9 mouse cellular contexts compared by ENCODE assay signal in the genomic region with DNA sequence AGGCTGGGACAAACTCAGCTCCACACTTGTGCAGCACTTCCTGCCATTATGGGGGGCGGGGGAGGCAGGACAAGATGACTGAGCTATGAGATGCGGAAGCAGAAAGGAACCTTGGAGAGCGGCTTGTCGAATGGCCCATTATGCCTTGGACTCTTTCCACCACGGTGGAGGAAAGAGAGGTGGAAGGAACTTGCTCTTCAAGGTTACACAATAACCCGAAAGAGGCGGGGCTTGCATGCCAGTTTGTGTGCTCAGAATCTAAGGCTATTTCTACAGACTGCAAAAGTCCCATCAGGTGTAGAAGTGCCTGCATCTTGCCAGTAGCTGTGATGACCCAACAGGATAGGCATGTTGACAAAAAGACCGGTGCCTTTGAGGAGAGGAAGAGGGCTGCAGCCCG.
DNase-seq lines count a peak whose midpoint lies in the region; ATAC-seq lines count a peak whose summit lies in the region.
"Had no signal": no experiment of that assay in that cellular context is flagged by ENCODE, and none has a peak within 500 bp of the region (broad histone marks: within the 10 kb centered on the region; RNA-seq: fewer than 3 reads in every experiment).

No protein-coding gene starts in this region.

- no peaks in the 10 kb centered on the region for H3K9me3 ChIP-seq in forebrain, embryonic 15.5 days
- no peaks in the 10 kb centered on the region for H3K9me3 ChIP-seq in forebrain, embryonic 11.5 days (ENCODE audit: control insufficient read depth, low read length)
- no peaks in the 10 kb centered on the region for H3K9me3 ChIP-seq in midbrain, embryonic 13.5 days
- H3K9me3 ChIP-seq in midbrain, embryonic 16.5 days (replicated peaks; ENCODE audit: control insufficient read depth, low read length, poor library complexity, severe bottlenecking) = no peaks in the 10 kb centered on the region

- DNase-seq in forebrain, embryonic 11.5 days (ENCODE audit: low spot score) = no peak
- DNase-seq in urinary bladder, postnatal 36 days (ENCODE audit: low spot score in 2 of 2) = peak; percentile 27 to 52
- no peak for DNase-seq in urinary bladder, adult 2 months (ENCODE audit: low spot score)
- peak; percentile 37 for DNase-seq in large intestine, adult 2 months (ENCODE audit: low read depth, low spot score)
- DNase-seq in frontal cortex, postnatal 14 days (ENCODE audit: low spot score in 2 of 2) = no peak
- DNase-seq: cerebellum, adult 9-11 months had no signal

- H3K4me2 ChIP-seq in forebrain, embryonic 15.5 days (replicated peaks) = no peak overlapping the region
- no peak overlapping the region for H3K4me2 ChIP-seq in forebrain, embryonic 11.5 days (ENCODE audit: low read depth, low read length, severe bottlenecking)
- no peak overlapping the region for H3K4me2 ChIP-seq in midbrain, embryonic 13.5 days (replicated peaks)
- H3K4me2 ChIP-seq in midbrain, embryonic 16.5 days (ENCODE audit: low read length) = no peak overlapping the region

- no peaks in the 10 kb centered on the region for H3K27me3 ChIP-seq in forebrain, embryonic 15.5 days
- no peaks in the 10 kb centered on the region for H3K27me3 ChIP-seq in forebrain, embryonic 11.5 days (ENCODE audit: control insufficient read depth, insufficient read depth, low read length)
- H3K27me3 ChIP-seq in midbrain, embryonic 13.5 days = no peaks in the 10 kb centered on the region
- no peaks in the 10 kb centered on the region for H3K27me3 ChIP-seq in midbrain, embryonic 16.5 days (ENCODE audit: control insufficient read depth, insufficient read depth, low read depth, low read length)

- H3K27ac ChIP-seq in forebrain, embryonic 15.5 days (replicated peaks) = peak overlapping the region; percentile 71
- H3K27ac ChIP-seq in forebrain, embryonic 11.5 days (ENCODE audit: low read depth, low read length) = no peak overlapping the region
- no peak overlapping the region for H3K27ac ChIP-seq in midbrain, embryonic 13.5 days
- H3K27ac ChIP-seq in midbrain, embryonic 16.5 days (ENCODE audit: low read length) = no peak overlapping the region

- no peak for ATAC-seq in forebrain, embryonic 15.5 days (replicated peaks)
- ATAC-seq in forebrain, embryonic 11.5 days (replicated peaks; ENCODE audit: low FRiP score) = no peak
- ATAC-seq in midbrain, embryonic 13.5 days = no peak
- ATAC-seq in midbrain, embryonic 16.5 days = no peak

- H3K4me3 ChIP-seq in forebrain, embryonic 15.5 days = no peak overlapping the region
- no peak overlapping the region for H3K4me3 ChIP-seq in forebrain, embryonic 11.5 days (ENCODE audit: low read depth, low read length)
- H3K4me3 ChIP-seq in midbrain, embryonic 13.5 days (replicated peaks) = no peak overlapping the region
- no peak overlapping the region for H3K4me3 ChIP-seq in midbrain, embryonic 16.5 days (ENCODE audit: low read depth, low read length)

- 76% methylated on average over 9 of the region's 9 CpGs for WGBS in forebrain, embryonic 15.5 days
- 89% methylated on average over 9 of the region's 9 CpGs for WGBS in forebrain, embryonic 11.5 days
- WGBS in large intestine, adult 2 months = 12% methylated on average over 9 of the region's 9 CpGs
- 89% methylated on average over 9 of the region's 9 CpGs for WGBS in midbrain, embryonic 13.5 days
- WGBS in midbrain, embryonic 16.5 days = 89% methylated on average over 9 of the region's 9 CpGs

- H3K9ac ChIP-seq in forebrain, embryonic 15.5 days (replicated peaks) = no peak overlapping the region
- no peak overlapping the region for H3K9ac ChIP-seq in forebrain, embryonic 11.5 days (ENCODE audit: low read length)
- no peak overlapping the region for H3K9ac ChIP-seq in midbrain, embryonic 13.5 days (replicated peaks)
- no peak overlapping the region for H3K9ac ChIP-seq in midbrain, embryonic 16.5 days (ENCODE audit: low read depth, low read length)

- H3K4me1 ChIP-seq in forebrain, embryonic 15.5 days = peaks cover 46% of the 10 kb centered on the region
- H3K4me1 ChIP-seq in forebrain, embryonic 11.5 days (replicated peaks; ENCODE audit: control insufficient read depth, insufficient read depth, low read length) = 0 out of 2 replicates have a peak, but pooled peaks cover 9% of the 10 kb centered on the region
- peaks cover 35% of the 10 kb centered on the region for H3K4me1 ChIP-seq in midbrain, embryonic 13.5 days (replicated peaks)
- peaks cover 20% of the 10 kb centered on the region for H3K4me1 ChIP-seq in midbrain, embryonic 16.5 days (ENCODE audit: control insufficient read depth, insufficient read depth, low read length)

- no peaks in the 10 kb centered on the region for H3K36me3 ChIP-seq in forebrain, embryonic 15.5 days
- no peaks in the 10 kb centered on the region for H3K36me3 ChIP-seq in forebrain, embryonic 11.5 days (ENCODE audit: control insufficient read depth, insufficient read depth, low read length)
- H3K36me3 ChIP-seq in midbrain, embryonic 13.5 days = no peaks in the 10 kb centered on the region
- no peaks in the 10 kb centered on the region for H3K36me3 ChIP-seq in midbrain, embryonic 16.5 days (ENCODE audit: control insufficient read depth, insufficient read depth, low read length)

Comparison
In these comparisons a context has a peak if more than half of its experiments do, and no peak if none do; other contexts are left out.
1. DNase-seq: peak in urinary bladder, postnatal 36 days (2 of 2) and large intestine, adult 2 months (single experiment); none in forebrain, embryonic 11.5 days (single experiment), urinary bladder, adult 2 months (single experiment) and frontal cortex, postnatal 14 days (0 of 2).